Mouse (Mus musculus) hindlimb bud, embryonic 11.5 days (tissue): ENCODE data around the gene Ube2l3.
"Not testable (repeated sequence)": the region's sequence is repeated elsewhere in the genome, so short reads cannot be mapped to it uniquely, and the experiment has no call there.

ENCODE experiments used
- DNase-seq: peaks from one replicate; pipeline ENCODE4 v3.0.0-alpha.2; 2012; ENCODE audit warnings: low read depth, low spot score; ENCODE audit errors: extremely low spot score

The Ube2l3 gene

GRCm38 (mm10) chr16:17202549-17202948, at the start of gene Ube2l3:
TSS of gene Ube2l3 (minus strand) at chr16:17202649.
- DNase-seq = no peak

DNA sequence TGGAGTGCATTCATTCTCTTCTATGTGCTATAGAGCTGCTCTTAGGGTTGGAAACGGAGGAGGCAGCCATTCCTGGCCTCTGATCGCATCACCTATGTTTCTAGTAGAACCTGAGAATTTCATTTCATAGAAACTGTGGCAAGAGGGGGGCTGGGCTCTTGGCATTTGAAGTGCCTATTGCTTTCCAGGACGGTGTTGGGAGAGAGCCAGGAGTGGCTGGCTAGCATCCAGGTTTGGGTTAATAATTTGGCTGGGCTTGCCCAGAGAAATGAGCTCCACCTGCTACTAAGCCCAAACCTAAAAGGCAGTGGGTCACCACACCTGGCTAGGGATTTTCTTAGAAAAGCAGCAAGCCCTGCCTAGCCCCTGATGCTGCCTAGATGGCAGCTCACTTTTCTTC, 49.1 kb upstream of the Ube2l3 start:
- no peak for DNase-seq

GRCm38 (mm10) chr16:17249135-17249534, 46.7 kb upstream of the Ube2l3 start:
- DNase-seq = no peak

- no peak for DNase-seq
Observed at GRCm38 (mm10) chr16:17247727-17248126, 45.3 kb upstream of the Ube2l3 start.

GRCm38 (mm10) chr16:17244996-17245395, 42.5 kb upstream of the Ube2l3 start:
- no peak for DNase-seq

- DNase-seq = no peak
Observed at GRCm38 (mm10) chr16:17243731-17244130, 41.3 kb upstream of the Ube2l3 start.

DNA sequence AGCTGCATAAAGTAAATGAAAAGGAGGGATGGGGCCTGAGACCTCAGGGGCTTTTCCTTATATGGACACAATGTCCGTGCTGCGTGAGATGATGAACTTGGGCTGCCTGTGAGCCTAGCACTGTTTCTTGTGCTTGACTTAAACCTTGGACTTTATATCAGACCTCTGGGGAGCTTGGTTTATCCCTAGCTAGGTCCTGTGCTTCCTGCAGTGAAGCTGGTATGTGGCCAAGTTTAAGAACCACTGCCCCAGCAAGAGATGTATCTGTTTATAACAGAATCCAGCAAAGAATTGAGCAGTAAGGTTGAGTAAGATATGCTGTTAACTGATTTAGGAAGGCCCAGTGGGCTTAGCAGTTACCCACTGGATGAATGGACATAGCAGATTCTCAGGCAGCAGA, 37.0 kb upstream of the Ube2l3 start:
- no peak for DNase-seq

DNA sequence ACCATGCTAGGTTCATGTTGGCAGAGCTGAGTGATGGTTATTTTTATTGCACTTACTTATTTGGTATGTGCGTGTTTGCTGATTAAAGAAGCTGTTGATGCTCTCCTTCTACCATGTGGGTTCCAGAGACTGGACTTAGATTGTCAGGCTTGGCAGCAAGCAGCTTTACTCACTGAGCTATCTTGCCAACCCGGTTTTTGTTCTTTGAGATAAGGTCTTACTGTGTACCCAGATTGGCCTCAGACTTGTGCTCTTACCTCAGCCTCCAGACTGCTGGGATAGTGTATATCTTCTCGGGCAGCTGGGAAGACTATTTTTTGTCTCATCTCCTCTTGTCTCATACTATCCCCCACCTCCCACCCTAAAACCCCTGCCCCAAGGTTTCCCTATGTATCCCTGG, 35.2 kb upstream of the Ube2l3 start:
- no peak for DNase-seq

DNA sequence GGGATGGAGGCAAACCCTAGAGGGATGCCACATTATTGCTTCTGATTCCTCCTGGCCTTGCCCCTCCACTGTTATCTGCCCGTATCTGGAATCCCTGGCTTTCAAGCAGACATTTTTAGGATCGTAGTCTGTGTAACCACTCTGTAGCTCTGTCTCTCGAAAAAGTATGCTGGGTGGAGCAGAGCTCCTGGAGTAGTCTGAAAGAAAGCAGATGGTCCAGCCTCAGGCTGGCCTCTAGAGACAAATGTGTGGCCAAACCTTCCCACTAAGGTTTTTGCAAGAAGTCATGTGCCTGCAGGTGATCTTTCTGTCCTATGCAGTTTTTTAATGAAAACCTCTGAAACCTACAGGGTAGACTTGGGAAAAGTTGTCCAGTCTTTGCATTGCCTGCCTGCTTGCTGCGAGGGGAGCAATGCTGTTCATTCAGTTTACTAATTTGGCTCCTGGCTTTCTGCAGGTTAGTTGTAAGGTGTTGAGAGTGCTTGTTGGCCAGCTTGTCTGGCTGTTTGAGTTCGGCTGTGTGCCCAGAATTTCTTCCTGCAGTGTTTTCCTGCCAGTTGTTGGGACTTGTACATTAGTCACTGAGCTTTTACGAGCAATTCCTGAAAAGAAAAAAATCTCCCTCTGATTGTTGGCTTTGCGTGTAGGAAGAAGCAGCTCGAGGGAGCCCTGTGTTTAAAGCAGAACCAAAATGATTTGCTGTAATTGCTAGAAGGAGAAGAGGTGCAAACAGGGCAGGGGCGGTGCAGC, 32.6 kb upstream of the Ube2l3 start:
- DNase-seq = no peak

DNA sequence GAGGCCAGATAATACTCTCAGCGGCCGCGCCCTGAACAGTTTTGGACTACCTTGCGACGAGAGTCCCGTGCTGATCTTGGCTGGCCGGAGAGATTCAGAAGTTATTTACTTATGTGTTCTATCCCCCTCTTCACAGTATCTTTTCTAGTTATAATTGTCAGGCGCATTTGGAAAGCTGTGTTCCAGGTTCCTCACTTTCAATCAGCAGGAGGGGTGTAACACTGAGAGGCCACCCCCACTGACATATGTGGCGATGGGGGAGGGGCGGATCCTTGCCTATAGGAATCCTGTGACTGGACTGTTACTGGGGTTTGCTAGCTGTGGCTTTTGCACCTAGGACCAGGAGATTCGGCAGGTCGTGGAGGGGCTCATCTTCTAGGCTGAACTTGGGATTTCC, 32.0 kb upstream of the Ube2l3 start:
- DNase-seq = no peak

GRCm38 (mm10) chr16:17233702-17234498, 31.5 kb upstream of the Ube2l3 start:
- no peak for DNase-seq

- peak; percentile 74 for DNase-seq
Observed at GRCm38 (mm10) chr16:17232794-17233701, 30.6 kb upstream of the Ube2l3 start, which contains the start of gene Hic2. TSS of gene Hic2 (plus strand) at chr16:17233572.

- DNase-seq = not testable (repeated sequence)
Observed at GRCm38 (mm10) chr16:17231523-17231922, 29.1 kb upstream of the Ube2l3 start.

- no peak for DNase-seq
Observed at GRCm38 (mm10) chr16:17226496-17226895, 24.0 kb upstream of the Ube2l3 start.

DNA sequence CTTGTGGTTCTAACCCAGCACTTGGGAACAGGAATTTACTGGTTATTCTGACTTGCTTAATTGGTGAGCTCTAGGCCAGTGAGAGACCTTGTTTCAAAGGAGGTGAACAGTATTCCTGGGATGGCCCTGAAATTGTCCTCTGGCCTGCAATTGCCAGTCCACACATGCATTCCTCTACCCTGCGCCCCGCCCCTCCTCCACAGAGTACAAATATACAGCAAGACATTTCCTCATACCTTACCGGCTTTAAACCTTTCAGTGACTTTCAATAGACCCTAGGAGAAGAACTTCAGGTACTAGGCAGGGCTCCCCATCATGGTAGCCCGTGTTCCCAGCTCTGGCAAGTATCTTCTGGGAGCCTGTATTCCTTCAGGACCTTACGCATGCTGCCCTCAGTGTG, 23.1 kb upstream of the Ube2l3 start:
- no peak for DNase-seq

DNA sequence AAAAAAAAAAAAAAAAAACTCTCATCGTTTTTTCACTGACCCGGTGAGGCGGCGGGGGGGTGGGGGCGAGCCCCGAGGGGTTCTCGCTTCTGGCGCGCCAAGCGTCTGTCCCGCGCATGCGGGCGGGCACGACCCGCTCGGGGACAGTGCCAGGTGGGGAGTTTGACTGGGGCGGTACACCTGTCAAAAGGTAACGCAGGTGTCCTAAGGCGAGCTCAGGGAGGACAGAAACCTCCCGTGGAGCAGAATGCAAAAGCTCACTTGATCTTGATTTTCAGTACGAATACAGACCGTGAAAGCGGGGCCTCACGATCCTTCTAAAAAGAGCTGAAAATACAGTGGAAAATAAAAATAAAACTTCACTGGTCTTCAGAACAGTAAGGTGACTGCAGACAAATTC, 19.7 kb upstream of the Ube2l3 start:
- DNase-seq = peak; percentile 96

DNA sequence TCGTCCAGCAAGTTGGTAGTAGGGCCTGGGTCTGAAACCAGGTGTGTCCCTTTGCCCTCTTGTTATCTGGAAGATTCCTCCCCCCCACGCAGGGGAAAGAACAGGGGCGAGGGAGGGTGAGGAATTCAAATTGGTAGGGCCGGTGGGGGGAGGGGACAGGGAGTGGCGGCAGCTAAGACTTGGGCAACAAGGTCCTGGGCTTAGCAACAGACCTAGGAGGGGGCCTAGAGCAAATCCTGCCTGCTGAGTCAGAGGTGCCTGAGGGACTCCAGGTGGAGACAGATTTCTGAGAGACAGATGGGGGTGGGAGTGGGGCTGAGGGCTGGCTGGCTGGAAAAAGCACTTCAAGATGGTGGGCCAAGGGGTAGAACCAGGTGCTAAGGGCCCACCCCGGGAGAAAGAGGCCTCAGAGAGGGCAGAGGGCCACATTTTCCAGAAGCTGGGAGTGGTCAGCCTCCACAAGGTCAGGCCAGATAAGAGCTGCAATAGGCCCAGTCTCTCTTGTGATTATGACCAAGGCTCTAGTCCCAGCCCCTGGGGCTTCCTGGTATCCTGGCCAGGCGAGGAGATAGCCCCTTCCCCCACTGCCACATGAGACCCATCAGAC, 17.8 kb upstream of the Ube2l3 start:
- DNase-seq = no peak

GRCm38 (mm10) chr16:17216934-17217633, 14.6 kb upstream of the Ube2l3 start:
- no peak for DNase-seq

DNA sequence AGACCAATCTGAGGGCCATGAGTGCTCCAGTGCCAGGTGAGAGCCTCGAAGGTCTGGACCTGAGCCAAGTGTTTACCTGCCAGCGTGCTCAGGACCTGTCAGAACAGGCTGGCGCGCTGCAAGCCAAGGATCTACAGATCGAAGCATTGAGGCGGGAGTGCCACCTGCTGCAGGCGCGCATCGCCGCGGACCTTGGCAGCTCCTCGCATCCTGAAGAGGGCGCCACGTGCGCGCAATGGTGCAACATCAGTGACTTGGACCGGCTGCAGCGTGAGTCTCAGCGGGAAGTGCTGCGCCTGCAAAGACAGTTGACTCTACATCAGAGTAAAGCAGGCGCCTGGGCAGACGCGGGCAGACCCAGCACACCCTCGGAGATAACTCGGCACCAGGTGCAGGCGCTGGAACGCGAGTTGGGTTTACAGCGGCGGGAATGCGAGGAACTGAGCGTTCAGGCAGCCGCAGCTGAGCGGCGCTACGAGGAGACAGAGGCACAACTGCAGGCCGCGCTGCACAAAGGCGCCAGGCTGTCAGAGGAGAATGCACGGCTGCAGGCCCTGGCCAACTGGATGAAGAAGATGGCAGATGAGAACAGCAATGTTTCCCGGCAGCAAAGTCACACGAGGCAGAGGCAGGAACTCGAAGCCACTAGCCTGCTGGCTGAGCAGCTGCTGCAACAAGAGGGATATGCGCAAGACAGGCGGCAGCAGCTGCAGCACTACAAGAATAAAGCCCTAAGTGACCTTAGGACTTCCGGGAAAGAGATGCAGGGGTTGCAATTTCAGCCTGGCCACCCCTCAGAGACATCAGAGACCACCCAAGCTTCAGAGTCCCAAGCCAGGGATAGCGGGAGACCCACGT, 7.8 kb upstream of the Ube2l3 start:
- no peak for DNase-seq
